Mouse (Mus musculus) stomach, postnatal 0 days (tissue): ENCODE measurements around the gene Sprtn. TPM values are rescaled to one million over a fixed set of nuclear protein-coding genes. Genes with fewer than 3 reads are reported as not detected.
A peak's percentile ranks its signal among the peaks of the same experiment; 100 is the strongest.

Experiments
- ATAC-seq: fragments of 200-750 bp; cut with Nextera tagmentation; 2 replicates; pipeline ENCODE4 v1.8.0; 2017; ENCODE audit not compliant: low FRiP score, low TSS enrichment
- DNase-seq: peaks from one replicate; pipeline ENCODE4 v3.0.0-alpha.2; 2016; ENCODE audit warnings: low spot score
- H3K27ac ChIP-seq: fragments of 300-500 bp; sonication (generic); replicated peaks from 2 replicates; pipeline ENCODE4 v1.5.1; 2014; ENCODE audit warnings: mild to moderate bottlenecking, control low read depth
- H3K27me3 ChIP-seq: fragments of 300-500 bp; sonication (generic); 2 replicates; pipeline ENCODE4 v1.6.1; 2014; ENCODE audit warnings: low read length; ENCODE audit not compliant: control insufficient read depth, insufficient read depth
- H3K36me3 ChIP-seq: fragments of 300-500 bp; sonication (generic); 2 replicates; pipeline ENCODE4 v1.6.1; 2014; ENCODE audit warnings: low read length, mixed read lengths; ENCODE audit not compliant: control insufficient read depth, insufficient read depth
- H3K4me1 ChIP-seq: fragments of 300-500 bp; sonication (generic); replicated peaks from 2 replicates; pipeline ENCODE4 v1.6.1; 2014; ENCODE audit warnings: antibody characterized with exemption; ENCODE audit not compliant: control insufficient read depth, insufficient read depth
- H3K4me2 ChIP-seq: fragments of 300-500 bp; sonication (generic); replicated peaks from 2 replicates; pipeline ENCODE4 v1.6.1; 2014; ENCODE audit warnings: low read depth, mild to moderate bottlenecking, control low read depth, moderate library complexity
- H3K4me3 ChIP-seq: fragments of 300-500 bp; sonication (generic); 2 replicates; pipeline ENCODE4 v1.5.1; 2014; ENCODE audit warnings: low read depth, low read length, control low read depth
- H3K9ac ChIP-seq: fragments of 300-500 bp; sonication (generic); 2 replicates; pipeline ENCODE4 v1.6.1; 2014; ENCODE audit warnings: mild to moderate bottlenecking, low read length, control low read depth, mixed read lengths
- H3K9me3 ChIP-seq: fragments of 300-500 bp; sonication (generic); 2 replicates; pipeline ENCODE4 v1.6.1; 2016; ENCODE audit warnings: low read length; ENCODE audit not compliant: control insufficient read depth
- CTCF ChIP-seq: IDR thresholded peaks from 2 replicates; pipeline ENCODE4 v1.5.1; 2016; ENCODE audit warnings: antibody characterized with exemption, low read depth, mild to moderate bottlenecking, moderate library complexity
- EP300 ChIP-seq: optimal IDR thresholded peaks from 2 replicates; pipeline ENCODE3; 2016; ENCODE audit warnings: antibody characterized with exemption
- WGBS: fragments of 180-500 bp; shearing (Covaris S2); extraction: QIAGEN DNeasy Blood & Tissue Kit; methylation state at CpG from one replicate; pipeline ENCODE4 v1.1.7; 2014; 5-methylcytosine and 5-hydroxymethylcytosine counted together
- polyA plus RNA-seq: library from polyadenylated mRNA; unstranded; fragments of >200 nt; fragmentation: Nextera tagmentation; extraction: Ambion mirVana; gene quantifications from 2 replicates; pipeline ENCODE4 v1.2.1, GENCODE M21; 2015

Sprtn gene
- polyA plus RNA-seq, 1 experiment from 2014 or later: 5.0 TPM

GRCm38 (mm10) chr8:124929006-124929405 is 31.3 kb downstream of the Sprtn start:
- H3K36me3 ChIP-seq: no peaks in the 10 kb centered on the region
- H3K4me1 ChIP-seq: peaks cover 3% of the 10 kb centered on the region; the same call in 1 of the 2 replicates
- 76% methylated on average over 11 of the region's 11 CpGs for WGBS
- no peaks in the 10 kb centered on the region for H3K9me3 ChIP-seq
- ATAC-seq (no peak), DNase-seq (no peak)
- no peaks in the 10 kb centered on the region for H3K27me3 ChIP-seq
- H3K4me3 ChIP-seq: no peak overlapping the region
- no peak overlapping the region for H3K9ac ChIP-seq
- no peak overlapping the region for H3K4me2 ChIP-seq
- 0 out of 2 replicates have a peak overlapping the region, but pooled peaks have one; percentile 8 for H3K27ac ChIP-seq
- TF ChIP-seq CTCF: no peak
- TF ChIP-seq EP300: no peak

GRCm38 (mm10) chr8:124930086-124930485 is 32.4 kb downstream of the Sprtn start:
- Histone ChIP-seq H3K4me3 (no peak overlapping the region), H3K9ac (no peak overlapping the region), H3K9me3 (no peaks in the 10 kb centered on the region), H3K4me1 (peaks cover 3% of the 10 kb centered on the region; the same call in 1 of the 2 replicates), H3K4me2 (no peak overlapping the region), H3K27ac (no peak overlapping the region), H3K27me3 (no peaks in the 10 kb centered on the region), H3K36me3 (no peaks in the 10 kb centered on the region)
- 86% methylated on average over 13 of the region's 13 CpGs for WGBS
- no peak for DNase-seq
- ATAC-seq: no peak
- TF ChIP-seq EP300 (no peak), CTCF (no peak)

DNA sequence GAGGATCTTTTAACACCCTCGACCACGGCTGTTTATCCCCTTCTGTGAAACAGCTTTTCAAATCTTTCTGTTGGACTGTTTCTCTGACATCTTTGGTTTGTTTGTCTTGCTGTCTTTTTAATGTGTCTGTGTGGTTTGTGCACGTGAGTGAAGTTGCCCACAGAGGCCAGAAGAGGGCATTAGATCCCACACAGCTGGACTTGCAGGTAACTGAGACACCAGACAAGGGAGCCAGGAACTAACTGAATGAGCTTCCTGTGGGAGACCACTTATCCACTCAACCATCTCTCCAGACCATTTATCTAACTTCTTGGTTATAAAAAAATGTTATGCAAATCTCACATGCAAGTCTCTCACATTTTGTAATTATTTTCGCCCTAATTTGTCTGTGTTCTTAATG is 33.0 kb downstream of the Sprtn start:
- 84% methylated on average over 4 of the region's 4 CpGs for WGBS
- H3K27ac ChIP-seq: no peak overlapping the region
- H3K9ac ChIP-seq: no peak overlapping the region
- no peaks in the 10 kb centered on the region for H3K36me3 ChIP-seq
- H3K9me3 ChIP-seq: no peaks in the 10 kb centered on the region
- DNase-seq (no peak), ATAC-seq (no peak)
- TF ChIP-seq CTCF (0 out of 2 replicates have a peak, but pooled peaks have one; percentile 12), EP300 (no peak)
- no peak overlapping the region for H3K4me3 ChIP-seq
- no peak overlapping the region for H3K4me2 ChIP-seq
- no peaks in the 10 kb centered on the region for H3K27me3 ChIP-seq
- peaks cover 1% of the 10 kb centered on the region; the same call in 1 of the 2 replicates for H3K4me1 ChIP-seq

DNA sequence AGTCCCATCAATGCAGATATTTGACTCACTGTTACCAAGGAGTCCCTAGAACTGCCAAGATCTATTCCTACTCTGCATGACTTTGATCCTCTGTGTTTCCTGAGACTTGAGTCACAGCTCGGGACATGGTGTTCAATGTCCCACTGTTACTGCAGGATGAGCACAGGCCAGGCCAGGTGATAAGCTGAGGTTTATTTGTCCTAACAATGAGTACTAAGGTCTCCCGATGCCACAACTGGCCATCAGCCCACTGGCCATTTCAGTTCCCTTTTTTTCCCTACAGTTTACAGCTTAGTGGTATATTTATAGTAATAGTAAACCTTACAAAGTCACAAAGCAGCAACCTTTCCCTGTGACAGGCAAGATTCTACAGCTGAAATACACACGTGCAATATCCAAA is 34.7 kb downstream of the Sprtn start:
- Histone ChIP-seq H3K9me3 (no peaks in the 10 kb centered on the region), H3K4me2 (no peak overlapping the region), H3K4me3 (no peak overlapping the region), H3K36me3 (no peaks in the 10 kb centered on the region), H3K27ac (no peak overlapping the region), H3K27me3 (no peaks in the 10 kb centered on the region), H3K4me1 (no peaks in the 10 kb centered on the region), H3K9ac (no peak overlapping the region)
- TF ChIP-seq CTCF: no peak
- TF ChIP-seq EP300: no peak
- WGBS: 66% methylated on average over 3 of the region's 3 CpGs
- ATAC-seq (no peak), DNase-seq (no peak)

GRCm38 (mm10) chr8:124935116-124935515 is 37.4 kb downstream of the Sprtn start:
- TF ChIP-seq EP300 (no peak), CTCF (no peak)
- no peak overlapping the region for H3K9ac ChIP-seq
- no peaks in the 10 kb centered on the region for H3K36me3 ChIP-seq
- WGBS: 77% methylated on average over 5 of the region's 5 CpGs
- H3K27me3 ChIP-seq: no peaks in the 10 kb centered on the region
- no peak overlapping the region for H3K27ac ChIP-seq
- ATAC-seq: no peak
- H3K4me1 ChIP-seq: no peaks in the 10 kb centered on the region
- no peaks in the 10 kb centered on the region for H3K9me3 ChIP-seq
- no peak for DNase-seq
- no peak overlapping the region for H3K4me2 ChIP-seq
- no peak overlapping the region for H3K4me3 ChIP-seq

- H3K9ac ChIP-seq: no peak overlapping the region
- H3K36me3 ChIP-seq: 0 out of 2 replicates have a peak, but pooled peaks cover 5% of the 10 kb centered on the region
- ATAC-seq (no peak), DNase-seq (no peak)
- 91% methylated on average over 10 of the region's 10 CpGs for WGBS
- H3K4me1 ChIP-seq: no peaks in the 10 kb centered on the region
- TF ChIP-seq CTCF (no peak), EP300 (no peak)
- H3K4me3 ChIP-seq: no peak overlapping the region
- no peak overlapping the region for H3K4me2 ChIP-seq
- no peaks in the 10 kb centered on the region for H3K9me3 ChIP-seq
- H3K27me3 ChIP-seq: no peaks in the 10 kb centered on the region
- H3K27ac ChIP-seq: no peak overlapping the region
Measured at GRCm38 (mm10) chr8:124936699-124937098, 39.0 kb downstream of the Sprtn start.
